Mouse (Mus musculus) stomach, postnatal 0 days (tissue): ENCODE results near the gene Cgas.

ENCODE experiments used
- CTCF ChIP-seq: IDR thresholded peaks from 2 replicates; pipeline ENCODE4 v1.5.1; 2016; ENCODE audit warnings: antibody characterized with exemption, low read depth, mild to moderate bottlenecking, moderate library complexity
- EP300 ChIP-seq: optimal IDR thresholded peaks from 2 replicates; pipeline ENCODE3; 2016; ENCODE audit warnings: antibody characterized with exemption

DNA sequence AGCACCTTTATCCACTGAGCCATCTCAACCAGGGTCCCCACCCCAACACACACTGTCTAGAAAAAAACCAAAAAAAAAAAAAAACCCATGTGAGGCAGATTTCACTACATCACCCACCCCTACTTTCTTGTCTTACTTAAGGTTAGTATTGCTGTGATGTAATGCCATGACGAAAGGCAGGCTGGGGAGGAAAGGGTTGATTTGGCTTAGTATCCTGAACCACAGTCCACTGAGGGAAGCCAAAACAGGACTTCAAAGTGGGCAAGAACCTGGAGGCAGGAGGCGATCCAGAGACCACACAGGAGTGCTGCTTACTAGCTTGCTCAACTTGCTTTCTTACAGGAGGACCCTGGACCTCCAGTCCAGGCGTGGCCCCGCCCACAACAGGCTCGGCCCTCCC, 7.4 kb upstream of the Cgas start:
- TF ChIP-seq CTCF (no peak), EP300 (no peak)
